Mouse (Mus musculus) lung, adult 18-20 months (tissue): ENCODE data around the gene Ccdc34.
A peak's percentile ranks its signal among the peaks of the same experiment; 100 is the strongest.
"Not testable (repeated sequence)": the region's sequence is repeated elsewhere in the genome, so short reads cannot be mapped to it uniquely, and the experiment has no call there.

Source experiments
- DNase-seq, 2 experiments: peaks; one replicate each; pipeline ENCODE4 v3.0.0; 2022; ENCODE audit warnings: mixed read lengths in 2 of 2

Gene Ccdc34

DNA sequence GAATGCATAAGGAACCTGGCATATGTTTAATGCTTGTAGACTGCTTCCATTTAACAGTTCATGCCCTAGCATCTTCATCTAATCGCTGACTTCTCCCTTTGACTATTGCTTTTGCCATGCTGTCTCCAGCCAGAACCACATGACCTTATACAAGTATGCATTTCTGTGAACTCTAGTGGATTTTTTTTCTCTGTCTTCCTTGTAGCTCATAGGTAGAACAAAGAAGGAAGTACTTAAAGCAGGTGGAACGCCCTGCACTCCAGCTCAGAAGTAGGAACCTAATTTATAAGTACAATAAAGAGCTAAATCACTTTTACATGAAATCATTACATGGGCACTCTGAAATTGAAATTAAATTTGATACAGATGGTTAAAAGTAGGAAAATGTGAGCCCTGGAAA lies 65.4 kb downstream of the Ccdc34 start:
- DNase-seq, result peak in 1 of 2 experiments; percentile 2

DNA sequence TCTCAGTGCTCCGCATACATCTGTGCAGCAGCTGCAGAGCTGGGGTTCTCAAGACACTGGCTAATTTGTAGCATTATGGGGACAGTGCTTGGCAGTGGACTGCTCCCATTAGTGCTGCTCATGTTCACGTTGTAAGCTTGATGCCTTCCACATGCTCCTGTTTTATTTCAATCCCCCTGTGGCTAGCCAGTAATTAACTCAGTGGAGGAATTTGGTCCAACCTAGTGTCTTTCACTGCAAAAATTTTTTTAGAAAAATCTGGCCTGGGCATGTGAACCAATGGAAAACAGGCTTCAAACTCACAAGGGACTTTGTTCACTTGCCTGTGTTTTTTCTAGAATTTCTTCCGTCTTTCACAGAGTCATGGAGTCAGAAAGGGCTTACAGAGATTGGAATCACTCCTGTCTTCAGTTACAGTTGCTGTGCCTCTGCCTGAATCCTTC lies 68.1 kb downstream of the Ccdc34 start:
- no peak for DNase-seq

DNA sequence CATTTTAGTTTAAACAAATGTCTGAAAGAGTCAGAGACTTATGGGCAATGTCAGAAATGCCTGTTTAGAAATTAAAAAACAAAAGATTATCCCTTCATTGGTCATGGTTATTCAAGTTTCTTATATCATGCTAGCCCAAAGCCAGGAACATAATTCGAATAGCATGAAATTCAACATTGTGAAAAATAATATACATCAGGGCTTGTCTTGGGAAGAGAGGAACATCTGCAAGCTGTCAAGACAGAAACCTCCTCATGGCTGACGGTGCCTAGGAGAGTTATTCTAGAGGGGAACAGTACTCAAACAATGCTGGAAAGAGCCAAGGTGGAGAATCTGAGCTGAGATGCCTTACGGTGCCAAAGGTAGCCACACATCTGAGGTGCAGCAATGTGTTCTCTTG lies 96.5 kb downstream of the Ccdc34 start:
- no peak for DNase-seq

DNA sequence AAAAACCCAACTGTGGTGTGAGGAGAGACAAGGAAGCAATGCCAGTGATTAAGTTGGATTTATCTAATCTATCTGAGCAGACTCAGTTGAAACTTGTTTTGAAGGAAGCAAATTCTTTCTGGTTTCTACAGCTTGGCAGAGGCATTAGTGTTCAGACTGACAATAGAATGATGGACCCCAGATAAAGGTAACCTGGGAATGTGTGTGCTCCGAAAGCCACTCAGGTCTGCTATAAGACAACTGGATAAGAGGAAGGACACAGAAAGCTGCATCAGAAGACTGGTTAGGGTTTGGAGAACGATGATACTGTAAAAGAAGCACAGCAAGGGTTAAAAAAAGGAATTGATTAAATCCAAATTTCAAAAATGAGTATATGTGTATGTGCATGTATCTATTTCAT lies 111.8 kb downstream of the Ccdc34 start:
- DNase-seq, result no peak

DNA sequence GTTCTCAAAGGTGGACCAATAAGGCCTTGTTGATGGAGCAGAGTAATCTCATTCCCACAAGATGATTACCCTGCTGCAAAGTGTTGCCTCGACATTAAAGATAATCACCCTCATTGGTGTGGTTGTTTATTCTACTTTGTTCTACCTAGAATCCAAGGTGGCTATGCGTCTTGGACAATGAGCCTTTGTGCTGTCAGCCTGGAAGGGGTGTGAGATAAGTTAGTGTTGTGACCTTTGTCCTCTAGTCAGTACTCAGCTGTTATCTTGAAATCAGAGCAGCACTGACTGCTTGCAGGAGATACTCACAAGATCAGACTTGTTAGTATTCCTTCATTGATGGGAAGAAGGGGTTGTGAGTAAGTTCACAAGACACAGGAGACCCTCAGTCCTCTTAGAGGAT lies 114.0 kb downstream of the Ccdc34 start:
- DNase-seq, result no peak

DNA sequence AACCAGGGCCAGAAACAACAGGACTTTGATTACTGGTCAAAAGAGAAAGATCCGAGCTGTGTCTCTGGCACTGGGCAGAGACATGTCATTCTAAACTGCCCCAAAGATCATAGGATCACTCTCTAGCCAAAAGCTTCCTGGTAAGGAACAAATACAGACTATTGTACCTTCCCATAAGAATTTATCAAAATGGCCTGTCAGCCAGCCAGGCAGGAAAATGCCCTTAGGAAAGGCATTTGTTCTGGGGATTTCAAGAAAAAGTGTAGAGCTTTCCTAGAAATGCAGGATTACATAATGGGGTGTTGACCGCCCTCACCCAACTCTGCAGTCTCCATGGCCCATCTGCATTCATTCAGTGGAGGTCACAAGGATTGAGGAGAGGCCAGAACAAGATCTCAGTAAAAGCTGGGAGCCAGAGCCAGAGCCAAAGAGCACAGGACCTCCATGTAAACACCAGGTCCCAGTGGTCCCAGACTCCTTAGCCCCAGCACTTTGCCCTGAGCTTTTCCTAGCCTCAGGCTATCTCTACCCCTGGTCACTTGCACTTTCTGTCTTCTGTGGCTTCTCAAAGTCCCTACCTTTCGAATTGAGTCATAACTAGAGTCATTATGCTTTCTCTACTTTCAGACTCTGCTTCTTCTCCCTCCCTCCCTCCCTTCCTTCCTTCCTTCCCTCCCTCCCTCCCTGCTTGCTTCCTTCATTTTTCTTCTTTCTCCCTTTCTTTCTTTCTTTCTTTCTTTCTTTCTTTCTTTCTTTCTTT lies 115.9 kb downstream of the Ccdc34 start:
- DNase-seq, result no peak

DNA sequence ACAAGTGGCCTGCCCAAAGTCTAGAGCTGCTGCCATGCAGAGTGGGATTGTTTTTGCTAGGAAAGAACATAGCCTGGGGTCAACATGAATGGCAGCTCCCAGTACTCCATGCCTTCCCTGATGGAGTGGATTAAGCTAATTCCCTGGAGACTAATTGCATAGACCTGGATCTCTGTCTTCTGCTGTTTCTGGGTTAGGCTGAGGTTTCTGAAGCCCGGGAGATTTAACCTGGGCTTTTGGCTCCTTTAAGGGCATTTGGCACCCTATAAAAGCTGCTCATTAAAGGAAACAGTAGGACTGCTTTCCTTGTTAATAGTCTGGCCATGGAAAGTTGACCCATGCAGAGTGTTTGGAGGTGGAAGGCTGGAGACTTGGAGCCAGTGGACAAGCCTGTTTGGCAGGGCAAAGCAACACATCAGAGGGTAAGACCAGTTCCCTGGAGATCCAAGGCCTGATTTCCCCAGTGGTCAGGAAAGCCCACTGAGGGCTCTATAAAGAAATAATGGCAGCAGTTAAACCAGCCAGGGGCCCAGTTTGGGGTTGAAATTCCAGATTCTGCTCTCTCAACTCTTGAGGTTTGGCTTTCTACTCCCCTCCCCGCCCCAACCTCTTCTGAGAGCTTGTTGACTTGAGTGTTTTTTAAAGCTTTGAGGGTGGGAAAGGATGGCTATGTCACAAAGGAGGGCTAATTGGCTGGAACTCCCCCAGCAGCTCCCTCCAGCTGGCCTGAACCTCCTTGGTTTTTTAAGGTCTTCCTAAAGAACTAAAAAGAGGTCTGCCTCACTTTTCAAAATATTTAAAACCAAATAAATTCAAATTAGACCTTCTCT lies 117.4 kb downstream of the Ccdc34 start:
- no peak for DNase-seq

DNA sequence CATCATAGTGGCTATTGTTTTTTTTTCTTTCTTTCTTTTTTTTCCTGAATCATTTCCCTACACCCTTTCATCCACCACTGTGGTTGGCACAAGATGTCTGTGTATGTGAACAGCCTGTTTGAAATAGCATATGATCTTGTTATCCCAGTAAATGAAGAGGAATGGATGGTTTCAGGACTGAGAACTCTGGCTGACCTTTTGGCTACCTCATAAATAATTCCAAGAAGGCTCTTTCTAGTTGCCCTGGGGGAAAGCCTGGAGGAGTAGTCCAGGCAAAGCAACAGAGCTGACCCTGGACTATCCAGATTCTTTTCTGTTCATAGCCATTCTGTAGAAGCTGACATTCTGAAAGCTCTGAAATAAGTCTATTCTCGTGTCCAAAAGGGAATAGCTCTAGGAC lies 119.7 kb downstream of the Ccdc34 start:
- DNase-seq, result no peak

DNA sequence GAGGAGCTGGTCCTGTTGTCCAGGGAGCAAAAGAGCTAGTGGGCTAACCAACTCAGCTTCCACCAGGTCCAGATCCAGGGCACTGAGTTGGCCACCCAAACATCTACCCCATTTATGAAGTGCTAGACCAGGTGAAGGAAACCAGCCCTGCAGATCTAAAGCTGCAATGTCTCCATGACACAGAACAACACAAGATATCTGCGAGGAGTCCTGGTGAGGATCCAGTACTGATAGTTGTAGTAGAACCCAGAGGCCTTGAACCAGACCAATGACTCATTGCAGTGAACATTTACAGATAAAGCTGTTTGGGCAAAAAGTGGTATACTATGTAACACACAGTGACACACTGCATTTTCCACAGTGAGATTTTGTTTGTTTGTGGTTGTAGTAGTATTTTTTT lies 120.5 kb downstream of the Ccdc34 start:
- DNase-seq, result no peak

DNA sequence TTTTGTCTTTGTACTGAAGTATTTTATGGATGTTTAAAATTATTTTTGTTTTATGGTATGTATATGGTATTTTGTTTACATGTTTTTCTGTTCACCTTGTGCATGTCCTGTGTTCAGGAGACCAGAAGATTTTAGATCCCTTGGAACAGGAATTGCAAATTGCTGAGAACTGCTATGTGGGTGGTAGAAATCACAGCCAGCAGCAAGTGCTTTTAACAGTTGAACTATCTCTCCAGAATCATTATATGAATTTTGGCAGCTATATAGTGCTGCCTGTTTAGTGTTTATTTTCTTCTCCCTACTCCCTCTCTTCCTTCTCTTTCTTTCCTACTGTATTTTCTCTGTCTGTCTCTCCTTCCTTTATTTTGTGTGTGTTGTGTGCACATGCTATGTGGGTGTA lies 130.4 kb downstream of the Ccdc34 start:
- not testable (repeated sequence) for DNase-seq

DNA sequence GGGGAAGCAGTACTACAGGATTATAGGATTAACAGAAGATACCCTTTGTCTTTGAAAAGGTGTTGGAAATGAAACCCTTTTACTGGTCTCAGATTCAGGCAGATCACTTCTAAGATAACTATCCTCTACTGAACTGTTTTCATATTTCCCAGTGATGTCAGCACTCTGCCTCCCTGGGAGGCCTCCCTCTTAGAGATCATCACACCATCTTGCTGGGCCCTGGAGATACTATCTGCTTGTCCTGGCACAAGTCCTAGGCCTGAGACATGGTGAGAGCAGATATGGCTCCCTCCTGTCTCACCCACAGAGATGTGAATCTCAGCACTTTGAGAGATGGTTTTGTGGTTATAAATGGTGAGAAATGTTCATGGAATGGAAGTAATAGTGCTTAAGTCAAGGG lies 131.6 kb downstream of the Ccdc34 start:
- DNase-seq, result no peak

DNA sequence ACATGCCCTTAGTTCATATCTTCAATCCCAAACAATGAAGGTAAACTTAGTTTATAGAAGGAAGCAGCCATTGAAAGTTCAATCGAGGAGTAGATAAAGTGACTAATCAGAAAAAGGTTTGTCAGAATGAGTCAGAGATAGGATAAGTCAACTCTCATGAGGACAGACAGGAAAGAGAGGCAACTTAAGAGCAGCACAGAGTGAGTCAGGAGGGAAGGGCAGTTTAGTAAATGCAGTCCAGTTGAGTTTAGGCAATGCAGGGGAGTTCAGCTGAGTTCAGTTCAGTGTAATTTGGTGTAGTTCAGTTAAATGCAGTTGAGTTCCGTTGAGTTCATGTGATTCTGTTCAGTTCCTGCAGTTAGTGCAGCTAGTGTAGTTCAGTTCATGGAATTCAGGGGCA lies 138.7 kb downstream of the Ccdc34 start:
- DNase-seq, result no peak

DNA sequence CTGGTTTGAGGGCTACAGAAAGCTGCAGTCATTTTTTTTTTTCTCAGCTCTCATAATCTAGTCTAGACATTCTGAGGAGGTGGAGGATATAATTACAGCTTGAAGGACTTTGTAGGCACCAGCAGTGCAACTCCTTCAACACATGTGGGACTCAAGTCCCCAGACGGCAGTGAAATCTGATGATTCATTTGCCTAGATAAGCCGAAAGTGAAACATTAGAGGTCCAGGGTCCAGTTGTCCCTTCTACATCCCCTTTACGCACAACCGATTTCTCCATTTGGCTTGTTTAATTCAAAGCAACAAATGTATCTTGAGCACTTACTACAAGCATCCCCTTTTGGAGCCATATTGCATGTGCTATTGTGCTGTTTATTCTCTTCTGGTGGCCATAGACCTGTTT lies 147.4 kb downstream of the Ccdc34 start:
- DNase-seq, result no peak

DNA sequence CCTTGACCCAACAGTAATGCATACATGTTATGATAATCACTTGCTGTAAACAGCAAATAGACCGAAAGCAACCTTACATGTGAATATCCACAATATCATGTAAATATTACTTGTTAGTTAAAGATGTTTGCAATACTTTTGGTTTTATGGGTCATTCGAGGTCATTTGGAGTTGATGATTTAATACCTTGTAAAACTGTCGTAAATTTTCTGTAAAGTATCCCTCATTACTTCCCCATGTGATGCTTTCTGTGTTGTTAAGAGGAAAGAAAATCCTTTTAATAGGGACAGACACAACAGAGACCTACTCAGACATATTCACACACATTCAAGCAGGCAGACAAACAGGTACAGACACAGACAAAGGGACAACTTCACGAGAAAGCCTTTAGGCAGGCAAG lies 150.1 kb downstream of the Ccdc34 start:
- no peak for DNase-seq

DNA sequence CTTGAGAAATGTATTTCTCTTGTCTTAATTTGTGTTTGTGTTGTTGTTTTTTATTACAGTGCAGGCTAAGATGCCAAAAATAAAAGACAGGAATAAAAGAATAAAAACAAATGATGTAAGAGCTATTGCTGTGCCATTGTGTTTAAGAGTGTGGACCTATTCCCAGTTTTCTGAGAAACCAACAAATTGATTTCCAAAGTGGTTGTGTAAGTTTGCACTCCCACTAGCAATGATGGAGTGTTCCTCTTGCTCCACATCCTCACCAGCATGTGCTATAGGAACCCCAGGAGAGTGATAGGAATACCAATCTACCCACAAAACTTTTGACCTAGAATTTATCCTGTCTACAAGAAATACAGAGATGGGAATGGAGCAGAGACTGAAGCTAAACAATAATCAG lies 150.7 kb downstream of the Ccdc34 start:
- no peak for DNase-seq

DNA sequence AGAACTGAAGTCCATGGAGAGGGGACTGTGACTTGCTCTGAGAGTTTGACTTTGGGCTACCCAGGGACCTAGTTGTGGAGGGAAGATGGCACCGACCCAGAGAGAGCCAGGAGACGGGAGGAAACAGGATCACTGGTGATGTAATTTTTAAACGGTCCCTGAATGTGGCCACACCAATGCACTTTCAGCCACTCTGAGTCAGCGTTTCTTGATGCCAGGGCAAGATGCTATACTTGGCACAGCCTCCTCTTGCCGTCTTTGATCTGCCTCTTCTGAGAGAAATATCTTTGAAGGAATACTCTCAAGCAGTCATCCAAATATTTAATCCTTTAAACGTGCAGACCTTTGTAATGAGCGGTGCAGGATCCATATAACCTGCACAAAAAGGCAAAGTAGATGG lies 154.8 kb downstream of the Ccdc34 start:
- no peak for DNase-seq

DNA sequence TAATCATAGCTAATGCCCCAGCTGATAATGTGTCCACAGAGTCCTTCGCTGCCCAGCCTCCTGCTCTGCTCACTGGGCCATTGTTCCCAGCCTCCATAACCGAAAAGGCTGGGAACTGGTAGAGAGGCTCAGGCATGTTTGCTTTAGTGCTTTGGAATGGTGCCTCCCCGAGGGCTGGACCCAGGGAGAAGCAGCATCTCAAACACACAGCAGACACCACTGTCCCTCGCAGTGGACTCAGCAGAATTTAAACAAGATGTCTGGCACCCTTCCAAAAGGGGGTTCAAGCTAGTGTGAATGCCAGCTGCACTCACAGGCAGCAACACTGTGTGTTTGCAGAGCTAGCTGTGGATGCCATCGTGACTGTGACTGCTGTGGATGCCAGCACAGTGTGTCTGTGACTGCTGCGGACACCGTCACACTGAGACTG lies 156.2 kb downstream of the Ccdc34 start:
- DNase-seq, result no peak

DNA sequence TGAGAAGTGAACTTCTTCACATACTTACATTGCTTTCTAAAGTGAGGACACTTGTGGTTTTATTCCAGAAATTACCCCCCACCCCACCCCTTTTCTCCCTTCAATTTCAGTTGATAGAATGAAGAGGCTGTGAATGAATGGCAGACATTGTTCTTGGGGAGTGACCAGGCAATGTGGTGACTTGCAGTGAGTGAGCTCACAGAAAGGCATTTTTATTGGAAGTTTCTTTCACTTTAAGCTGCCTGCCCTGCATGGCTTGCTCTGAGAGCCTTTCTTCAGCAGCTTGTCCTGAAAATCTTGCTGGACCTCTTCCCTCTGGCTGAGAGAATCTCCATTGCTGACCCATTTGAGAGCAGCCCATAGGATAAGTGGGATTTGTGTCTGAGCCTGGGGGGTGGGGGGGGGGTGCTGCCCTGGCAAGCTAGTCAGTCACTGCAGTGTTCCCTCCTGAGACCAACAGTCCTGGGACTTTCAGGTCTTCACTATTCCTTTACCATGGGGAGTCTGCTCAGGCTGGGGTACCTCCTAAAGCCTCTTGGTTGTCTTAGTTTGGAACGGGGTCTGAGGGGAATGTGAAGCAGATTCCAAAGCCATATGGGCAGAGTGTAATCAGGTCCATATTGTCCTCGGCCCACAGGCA lies 159.3 kb downstream of the Ccdc34 start:
- DNase-seq, result no peak

DNA sequence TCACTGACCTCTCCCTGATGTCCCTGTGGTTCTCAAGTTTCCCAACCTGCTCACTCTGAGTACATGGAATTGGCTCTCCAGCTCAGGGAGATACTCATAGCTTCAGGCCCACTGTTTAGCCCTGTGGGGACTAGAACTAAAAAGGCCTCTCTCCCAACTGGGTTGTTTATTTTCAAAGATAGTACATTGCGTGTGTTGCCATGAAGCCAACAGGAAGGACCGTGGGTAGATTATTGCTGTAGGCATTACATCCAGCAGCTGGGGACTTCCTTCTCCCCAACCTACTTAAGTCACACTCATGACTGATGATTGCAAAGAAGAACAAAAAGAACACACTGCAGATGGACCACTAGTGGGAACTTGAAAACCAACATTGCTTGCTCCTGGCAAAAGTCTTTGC lies 159.8 kb downstream of the Ccdc34 start:
- no peak for DNase-seq

DNA sequence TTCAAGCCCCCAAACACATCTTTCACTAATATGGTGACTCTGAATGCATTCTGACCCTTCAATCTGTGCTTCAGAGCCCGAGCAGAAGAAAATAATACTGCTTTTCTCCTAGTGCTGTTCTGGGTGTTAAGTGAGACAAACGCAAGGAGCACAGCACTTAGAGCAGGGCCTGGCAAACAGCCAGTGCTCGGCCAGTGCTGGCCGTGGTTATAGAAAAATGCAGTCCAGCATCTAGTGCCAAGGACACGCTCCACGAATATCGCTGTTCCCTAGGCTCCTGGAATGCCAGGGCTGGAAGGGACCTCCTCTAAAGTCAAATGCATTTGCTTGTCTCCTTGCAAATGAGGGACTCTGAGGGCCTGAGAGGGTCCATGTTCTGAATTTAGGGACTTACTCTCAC lies 160.3 kb downstream of the Ccdc34 start:
- no peak for DNase-seq

DNA sequence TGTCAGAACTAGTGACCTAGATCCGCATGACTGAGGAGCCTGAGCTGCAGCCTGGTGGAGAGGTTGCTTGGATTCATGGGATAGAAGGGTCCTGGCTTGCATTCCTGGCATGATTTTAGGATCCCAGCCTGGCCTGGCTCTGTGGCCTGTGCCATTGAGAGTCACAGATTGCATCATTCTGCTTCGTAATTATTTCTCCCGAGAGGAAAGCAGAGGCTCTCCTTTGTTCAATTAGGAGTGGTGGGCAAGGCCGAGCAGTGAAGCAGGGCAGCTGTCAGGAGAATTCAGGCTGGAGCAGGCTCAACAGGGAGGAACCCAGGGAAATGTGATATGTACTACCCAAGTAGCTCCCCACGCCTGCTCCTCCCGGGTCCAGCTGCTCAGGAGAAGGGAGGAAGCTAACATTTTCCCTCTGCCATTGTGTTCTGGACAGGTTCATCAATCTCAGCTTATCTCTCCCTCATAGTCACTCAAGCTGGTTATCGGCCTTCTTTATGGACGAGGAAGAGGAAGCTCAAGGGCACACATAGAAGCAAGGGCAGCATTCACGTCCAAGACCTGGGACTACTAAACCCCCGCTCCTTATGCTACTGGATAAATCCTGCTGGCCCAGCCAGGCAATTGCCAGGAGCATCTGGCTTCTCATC lies 162.2 kb downstream of the Ccdc34 start:
- peak; percentile 20 to 34 for DNase-seq

DNA sequence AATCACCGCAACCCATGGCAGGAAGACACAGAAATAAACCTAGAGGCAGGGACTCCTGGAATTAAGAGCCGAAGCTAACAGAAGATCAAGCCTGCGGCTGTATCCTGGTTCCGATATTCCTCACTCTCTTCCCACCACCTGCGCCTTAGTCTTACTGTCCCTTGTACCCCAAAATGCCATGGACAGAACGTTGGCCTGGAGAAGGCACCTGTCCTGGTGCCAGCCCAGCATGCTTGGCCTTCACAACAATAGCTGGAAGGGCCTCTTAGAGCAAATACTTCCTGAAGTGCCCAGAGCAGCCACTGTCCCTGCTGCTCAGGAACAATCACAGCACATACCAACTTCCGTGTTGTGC lies 162.7 kb downstream of the Ccdc34 start:
- no peak for DNase-seq

DNA sequence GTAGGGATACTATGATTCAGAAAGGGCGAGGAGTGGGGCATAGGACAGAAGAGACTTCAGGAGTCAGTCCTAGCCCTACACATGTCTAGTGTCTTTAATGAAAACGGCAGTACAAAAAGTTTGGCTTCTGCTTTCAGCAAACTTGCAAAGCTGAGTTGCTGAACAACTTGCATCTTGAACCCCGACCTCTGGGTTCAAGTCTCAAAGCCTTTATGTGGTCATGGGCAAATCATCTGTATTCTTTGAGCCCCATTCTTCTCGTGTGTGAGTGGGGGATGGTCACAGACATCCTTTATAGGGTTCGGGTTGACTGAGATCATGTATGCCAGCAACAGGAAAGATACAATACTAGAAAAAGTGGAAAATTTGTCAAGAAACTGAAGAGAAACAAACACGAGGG lies 164.0 kb downstream of the Ccdc34 start:
- DNase-seq, result no peak
